Mouse (Mus musculus) ES-CJ7 (cell line): Measurements from ENCODE around the gene Tbc1d10a.
"Not testable (repeated sequence)": the region's sequence is repeated elsewhere in the genome, so short reads cannot be mapped to it uniquely, and the experiment has no call there.

Experiments used
- DNase-seq: peaks from one replicate; pipeline ENCODE4 v3.0.0; 2011; ENCODE audit warnings: low read depth, low spot score

Tbc1d10a gene

DNA sequence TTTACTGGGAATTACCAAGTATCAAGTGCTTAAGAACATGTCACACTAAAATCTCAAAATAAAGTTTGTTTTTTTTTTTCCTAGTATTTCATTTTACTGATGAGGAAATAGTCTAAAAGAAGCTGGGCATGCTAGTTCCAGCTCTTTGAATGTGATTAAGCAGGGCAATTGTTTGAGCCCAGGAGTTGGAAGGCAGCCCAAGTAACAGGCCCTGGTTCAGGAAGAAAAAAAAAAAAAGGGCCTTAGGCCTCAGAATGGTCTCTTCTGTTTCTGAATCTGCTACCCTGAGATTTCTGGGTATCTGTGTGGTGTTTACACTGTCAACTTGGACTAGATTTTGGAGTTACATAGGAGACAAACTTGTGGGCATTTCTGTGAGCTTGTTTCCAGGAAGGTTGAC is 3.1 kb upstream of the Tbc1d10a start:
- no peak for DNase-seq

- peak; percentile 26 for DNase-seq
Observed at GRCm38 (mm10) chr11:4184251-4184952, 2.2 kb upstream of the Tbc1d10a start.

DNA sequence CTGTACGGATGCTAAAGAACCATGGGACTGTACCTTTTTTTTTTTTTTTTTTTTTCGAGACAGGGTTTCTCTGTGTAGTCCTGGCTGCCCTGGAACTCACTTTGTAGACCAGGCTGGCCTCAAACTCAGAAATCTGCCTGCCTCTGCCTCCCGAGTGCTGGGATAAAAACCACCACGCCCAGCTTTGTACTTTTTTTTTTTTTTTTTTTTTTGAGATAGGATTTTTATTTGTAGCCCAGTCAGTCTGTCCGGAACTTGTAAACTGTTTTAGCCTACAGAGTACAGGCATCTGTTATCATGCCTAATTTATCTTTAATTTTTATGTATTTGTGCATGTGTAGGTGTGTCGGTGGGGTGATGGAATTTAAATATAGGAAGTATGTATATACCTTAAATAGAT is 1.1 kb upstream of the Tbc1d10a start:
- DNase-seq = not testable (repeated sequence)

DNA sequence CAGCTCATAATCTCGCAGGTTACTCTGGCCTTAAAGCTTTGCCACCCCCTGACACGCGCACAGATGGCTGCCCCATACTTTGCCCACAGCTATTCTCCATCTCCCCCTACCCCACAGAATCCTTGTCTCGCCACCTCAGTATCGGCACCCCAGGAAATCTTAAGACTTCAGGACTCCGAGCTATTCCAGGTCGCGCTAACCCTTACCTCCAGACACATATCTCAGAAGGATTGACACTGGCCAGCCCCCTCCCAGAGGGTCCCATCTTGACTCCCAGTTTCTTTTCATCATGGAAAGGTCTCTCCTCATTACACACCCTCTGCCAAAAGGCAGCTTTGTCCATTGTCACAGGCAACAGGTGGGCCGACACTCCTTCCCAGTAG is 720 bp downstream of the Tbc1d10a start:
- no peak for DNase-seq

GRCm38 (mm10) chr11:4189182-4189581 is 2.6 kb downstream of the Tbc1d10a start:
- DNase-seq = no peak

DNA sequence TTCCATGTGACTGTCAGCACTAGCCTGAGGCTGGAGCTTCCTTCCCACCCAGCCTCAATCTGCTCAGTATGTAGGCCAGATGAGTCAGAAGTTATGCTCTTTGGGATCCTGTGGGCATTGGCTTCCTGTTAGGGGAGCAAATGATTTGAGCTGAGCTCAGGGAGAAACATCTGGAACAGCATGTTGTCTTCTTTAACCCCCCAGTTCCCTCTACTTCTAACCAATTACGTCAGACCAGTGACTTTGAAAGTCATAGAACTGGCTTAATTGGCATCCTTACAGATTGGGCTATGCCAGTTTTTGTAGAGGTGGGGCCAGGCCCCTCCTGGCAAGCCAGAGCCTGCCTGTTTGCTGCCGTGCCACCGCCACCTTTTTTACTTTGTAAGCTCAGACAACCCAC is 4.1 kb downstream of the Tbc1d10a start:
- no peak for DNase-seq

DNA sequence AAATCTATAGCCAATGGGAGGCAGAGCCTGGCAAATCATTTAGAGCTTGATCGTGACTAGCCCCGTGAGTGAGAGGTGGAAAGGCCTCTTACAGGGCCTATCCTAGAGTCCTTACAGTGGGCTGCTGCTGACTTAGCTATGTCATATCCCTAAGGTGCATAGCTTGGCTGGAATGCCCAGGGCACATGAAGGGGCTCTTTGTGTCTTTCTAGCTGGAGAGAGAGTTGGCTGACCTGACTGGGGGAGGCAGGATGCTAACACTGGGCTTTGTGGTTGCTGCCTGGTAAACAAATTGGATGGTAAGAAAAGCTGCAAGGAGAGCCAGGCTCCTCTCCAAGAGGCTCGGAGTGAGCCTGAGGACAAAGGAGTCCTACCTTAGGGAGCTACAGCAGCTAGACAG is 6.2 kb downstream of the Tbc1d10a start:
- no peak for DNase-seq

- no peak for DNase-seq
Observed at GRCm38 (mm10) chr11:4193420-4193819, 6.8 kb downstream of the Tbc1d10a start.

GRCm38 (mm10) chr11:4195597-4196031 is 9.0 kb downstream of the Tbc1d10a start:
- DNase-seq = no peak

DNA sequence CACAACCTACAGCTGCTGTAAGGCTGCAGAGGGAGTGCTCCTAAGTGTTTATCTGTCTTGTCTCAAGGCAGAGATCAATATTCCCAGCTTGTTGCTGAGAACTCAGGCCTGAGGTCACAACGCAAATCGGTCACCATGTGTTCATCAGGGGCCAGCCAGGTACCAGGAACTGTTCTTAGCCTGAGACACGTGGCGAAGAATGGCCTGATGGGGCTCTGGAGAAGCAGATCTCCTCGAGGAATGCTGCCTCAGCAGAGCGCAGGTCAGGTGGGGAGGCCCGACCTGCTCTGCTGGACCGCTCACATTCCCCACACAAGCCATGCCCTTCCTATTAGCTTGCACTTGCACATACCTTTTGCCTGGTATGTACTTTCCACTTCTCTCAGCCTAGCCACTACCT is 10.0 kb downstream of the Tbc1d10a start:
- no peak for DNase-seq

GRCm38 (mm10) chr11:4197691-4198090 is 11.1 kb downstream of the Tbc1d10a start:
- no peak for DNase-seq

DNA sequence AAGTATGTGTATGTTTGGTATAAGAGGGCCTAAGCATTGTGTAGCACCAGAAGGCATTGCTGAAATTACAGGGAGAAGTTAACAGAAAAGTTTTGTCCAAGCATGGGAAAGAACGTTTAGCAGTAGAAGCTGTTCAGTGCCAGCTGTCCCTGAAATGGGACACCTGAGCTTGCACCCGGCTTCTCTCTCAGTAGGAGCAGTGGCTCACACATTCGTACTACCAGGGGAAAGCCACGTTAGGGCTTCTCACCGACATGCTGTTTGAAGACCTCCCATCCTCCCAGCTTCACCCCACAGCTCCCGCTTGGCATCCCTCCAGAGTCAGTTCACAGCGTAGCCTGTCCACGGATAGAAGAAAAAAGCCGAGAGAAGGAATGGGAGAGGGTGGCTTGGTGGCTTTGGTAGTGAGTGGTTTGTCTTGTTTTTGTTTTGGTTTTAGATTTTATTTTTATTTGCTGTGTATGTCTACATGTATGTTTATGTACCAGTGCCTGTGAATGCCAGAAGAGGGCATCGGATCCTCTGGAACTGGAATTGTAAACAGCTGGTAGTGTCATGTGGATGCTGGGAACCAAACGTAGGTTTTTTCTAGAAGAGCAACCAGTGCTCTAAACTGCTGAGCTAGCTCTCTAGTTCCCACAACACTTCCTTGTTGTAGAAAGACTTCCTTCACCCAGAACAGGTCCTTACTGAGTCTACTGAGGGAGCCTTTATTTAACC is 15.6 kb downstream of the Tbc1d10a start:
- DNase-seq = no peak

DNA sequence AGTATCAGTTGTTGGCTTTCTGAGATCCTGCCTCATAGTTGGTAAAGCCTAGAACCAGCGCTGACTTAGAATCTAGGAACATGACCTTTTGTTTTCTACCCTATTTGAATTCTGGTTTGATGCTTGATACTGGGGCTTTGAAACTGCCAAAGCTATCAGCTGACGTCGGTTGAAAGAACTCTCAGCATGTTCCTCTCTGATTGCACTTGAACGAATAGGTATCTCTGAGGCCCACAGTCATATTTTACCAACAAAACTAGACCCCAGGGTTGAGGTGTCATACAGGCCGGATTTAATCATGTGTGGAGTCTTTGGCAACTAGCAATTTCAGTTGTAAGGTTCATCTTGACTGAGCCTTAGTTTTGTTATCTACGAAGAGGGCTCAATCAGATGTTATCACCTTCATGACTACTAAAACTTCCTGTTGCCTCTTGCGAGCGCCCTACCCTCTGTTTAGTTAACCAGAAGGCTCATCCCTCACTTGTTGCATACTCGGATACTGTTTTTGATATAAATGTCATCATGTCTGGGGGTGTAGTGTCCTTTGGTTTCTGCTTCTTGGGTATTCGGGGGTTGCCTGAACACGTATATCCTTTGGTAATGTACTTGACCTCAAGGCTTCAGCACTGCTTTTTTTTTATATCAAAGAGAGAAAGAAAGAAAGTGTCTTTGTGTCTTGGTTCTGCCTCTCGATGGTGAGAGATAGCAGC is 16.6 kb downstream of the Tbc1d10a start:
- DNase-seq = no peak

DNA sequence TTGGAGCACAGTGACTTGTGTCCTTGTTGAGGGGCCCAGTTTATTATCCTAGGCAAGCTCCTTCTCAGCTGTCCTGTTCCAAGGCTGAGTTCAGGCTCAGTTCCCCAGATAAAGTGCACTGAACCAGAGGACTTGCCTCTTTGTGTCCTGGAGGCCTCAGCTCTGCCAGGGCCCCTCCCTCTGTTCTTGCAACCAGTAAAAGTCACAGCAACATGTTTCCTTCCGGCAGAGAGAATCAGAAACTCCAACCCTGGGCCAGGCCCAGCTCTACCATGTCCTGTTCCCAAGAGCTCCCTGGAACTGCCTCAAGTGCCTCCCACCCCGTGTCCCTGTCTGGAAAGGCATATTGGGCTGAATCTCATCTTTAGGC is 17.1 kb downstream of the Tbc1d10a start:
- no peak for DNase-seq

GRCm38 (mm10) chr11:4205097-4205655 is 18.6 kb downstream of the Tbc1d10a start:
- no peak for DNase-seq

- no peak for DNase-seq
Observed at GRCm38 (mm10) chr11:4205951-4206350, 19.4 kb downstream of the Tbc1d10a start.

DNA sequence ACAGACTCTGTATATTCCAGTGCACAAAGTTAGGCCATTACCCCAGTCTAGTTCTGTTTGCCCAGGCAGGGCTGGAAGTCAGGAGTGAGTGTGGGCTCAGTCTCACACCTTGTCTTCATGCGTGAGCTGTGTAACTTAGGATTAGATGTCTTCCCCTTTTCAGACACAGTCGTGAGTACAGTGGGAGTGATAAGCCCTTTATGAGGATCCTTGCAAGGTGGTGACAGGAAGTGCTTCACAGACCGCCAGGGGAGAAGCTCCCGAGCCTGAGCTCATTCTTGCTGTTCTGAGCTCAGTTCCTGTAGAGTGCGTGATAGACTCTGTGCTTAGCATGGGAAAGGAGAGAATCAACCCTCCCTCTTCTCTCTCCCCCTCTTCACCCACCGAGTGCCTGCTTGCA is 20.0 kb downstream of the Tbc1d10a start:
- DNase-seq = no peak

DNA sequence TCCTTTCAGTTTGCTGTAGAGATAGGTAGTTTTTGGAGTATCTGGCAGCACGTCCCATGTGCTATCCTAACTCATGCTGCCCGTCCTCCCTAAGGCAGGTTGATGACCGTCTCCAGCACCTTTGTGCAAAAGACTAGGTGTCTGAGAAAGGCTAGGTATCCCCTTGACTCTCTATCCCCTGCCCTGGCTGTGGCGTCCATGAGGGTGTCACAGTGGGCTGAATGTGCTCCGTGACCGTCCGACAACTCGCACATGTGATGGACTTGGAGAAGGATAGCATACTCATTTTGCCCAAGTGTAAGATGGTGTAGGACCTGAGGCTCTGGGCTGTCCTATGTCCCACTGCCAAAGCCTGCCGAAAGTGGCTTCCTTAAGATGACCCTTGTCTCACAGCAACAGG is 21.1 kb downstream of the Tbc1d10a start:
- no peak for DNase-seq

DNA sequence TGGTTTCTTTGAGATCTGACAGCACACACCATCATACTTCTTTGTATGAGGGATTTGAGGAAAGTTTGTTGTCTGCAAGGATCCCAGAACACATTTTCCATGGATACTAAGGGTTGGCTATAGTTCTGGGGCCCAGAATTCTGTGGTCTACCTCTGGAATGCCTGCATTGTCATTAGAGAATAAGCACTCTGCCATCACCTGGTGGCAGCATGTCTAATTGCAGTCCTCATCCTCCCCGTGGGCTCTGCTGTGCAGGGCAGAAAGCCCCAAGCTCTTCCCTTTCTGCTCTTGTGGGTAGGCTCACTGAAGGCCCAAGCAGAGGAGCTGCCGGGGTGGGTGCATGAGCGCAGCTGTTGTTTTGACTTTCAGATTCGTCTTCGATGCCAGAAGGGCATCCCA is 23.0 kb downstream of the Tbc1d10a start:
- DNase-seq = no peak

- no peak for DNase-seq
Observed at GRCm38 (mm10) chr11:4210786-4211185, 24.2 kb downstream of the Tbc1d10a start.

GRCm38 (mm10) chr11:4213107-4213506 is 26.5 kb downstream of the Tbc1d10a start:
- no peak for DNase-seq

- DNase-seq = no peak
Observed at GRCm38 (mm10) chr11:4214572-4214971, 28.0 kb downstream of the Tbc1d10a start.
